Mouse (Mus musculus): ENCODE results near the gene Usp35.

Usp35 gene

GRCm38 (mm10) chr7:97313364-97313995 is 18.3 kb downstream of the Usp35 start:
- DNase-seq (ENCODE audit: low spot score): no peak

- no peak for DNase-seq (ENCODE audit: low spot score)
These were observed 19.0 kb downstream of the Usp35 start for GRCm38 (mm10) chr7:97312856-97313255.

- no peak for DNase-seq (ENCODE audit: low spot score)
These were observed 19.6 kb downstream of the Usp35 start for GRCm38 (mm10) chr7:97312196-97312595.

GRCm38 (mm10) chr7:97311620-97312019 is 20.2 kb downstream of the Usp35 start:
- no peak for DNase-seq (ENCODE audit: low spot score)

GRCm38 (mm10) chr7:97310341-97310635 is 21.5 kb downstream of the Usp35 start:
- no peak for DNase-seq (ENCODE audit: low spot score)

- no peak for DNase-seq (ENCODE audit: low spot score)
These were observed 22.1 kb downstream of the Usp35 start for GRCm38 (mm10) chr7:97309461-97310340.

GRCm38 (mm10) chr7:97307546-97307945 is 24.3 kb downstream of the Usp35 start:
- DNase-seq (ENCODE audit: low spot score): no peak

GRCm38 (mm10) chr7:97306813-97307212 is 25.0 kb downstream of the Usp35 start:
- DNase-seq (ENCODE audit: low spot score): no peak

- DNase-seq (ENCODE audit: low spot score): no peak
These were observed 26.6 kb downstream of the Usp35 start for GRCm38 (mm10) chr7:97305206-97305605.

GRCm38 (mm10) chr7:97304471-97304870 is 27.3 kb downstream of the Usp35 start:
- DNase-seq (ENCODE audit: low spot score): no peak

GRCm38 (mm10) chr7:97303614-97304013 is 28.2 kb downstream of the Usp35 start:
- DNase-seq (ENCODE audit: low spot score): no peak

GRCm38 (mm10) chr7:97302876-97303275 is 28.9 kb downstream of the Usp35 start:
- no peak for DNase-seq (ENCODE audit: low spot score)

- no peak for DNase-seq (ENCODE audit: low spot score)
These were observed 29.6 kb downstream of the Usp35 start for GRCm38 (mm10) chr7:97302261-97302660.

- DNase-seq (ENCODE audit: low spot score): no peak
These were observed 30.5 kb downstream of the Usp35 start for GRCm38 (mm10) chr7:97301321-97301720.

- DNase-seq (ENCODE audit: low spot score): no peak
These were observed 30.9 kb downstream of the Usp35 start for GRCm38 (mm10) chr7:97300914-97301313.

- no peak for DNase-seq (ENCODE audit: low spot score)
These were observed 32.9 kb downstream of the Usp35 start for GRCm38 (mm10) chr7:97298943-97299342.

- DNase-seq (ENCODE audit: low spot score): no peak
These were observed 33.5 kb downstream of the Usp35 start for GRCm38 (mm10) chr7:97298279-97298678.

GRCm38 (mm10) chr7:97297466-97297865 is 34.4 kb downstream of the Usp35 start:
- DNase-seq (ENCODE audit: low spot score): peak; percentile 73

GRCm38 (mm10) chr7:97296986-97297385 is 34.8 kb downstream of the Usp35 start:
- DNase-seq (ENCODE audit: low spot score): no peak

- DNase-seq (ENCODE audit: low spot score): no peak
These were observed 60.8 kb downstream of the Usp35 start for GRCm38 (mm10) chr7:97271068-97271467.

- DNase-seq (ENCODE audit: low spot score): peak; percentile 34
These were observed 61.5 kb downstream of the Usp35 start for GRCm38 (mm10) chr7:97270367-97270766.

- no peak for DNase-seq (ENCODE audit: low spot score)
These were observed 69.3 kb downstream of the Usp35 start for GRCm38 (mm10) chr7:97262541-97262940.

All from c-Kit-positive CD71-positive TER-119-positive erythroid progenitor cells, embryonic 14.5 days (primary cell).